Mouse (Mus musculus): ENCODE measurements around the gene Rpl37a. TPM values are rescaled to one million over a fixed set of nuclear protein-coding genes. Genes with fewer than 3 reads are reported as not detected.

The Rpl37a gene
- polyA plus RNA-seq, 1 experiment from 2014 or later, result 1,455 TPM

- no peaks in the 10 kb centered on the region for H3K36me3 ChIP-seq (ENCODE audit: insufficient read depth, low read length)
- no peak overlapping the region for H3K4me3 ChIP-seq (ENCODE audit: low read length)
- H3K27me3 ChIP-seq (ENCODE audit: insufficient read depth, low read length), result no peaks in the 10 kb centered on the region
- ATAC-seq (ENCODE audit: low FRiP score, low TSS enrichment), result no peak
- 0 out of 2 replicates have a peak, but pooled peaks cover 10% of the 10 kb centered on the region for H3K4me1 ChIP-seq (ENCODE audit: insufficient read depth, low read length)
- no peak overlapping the region for H3K27ac ChIP-seq (ENCODE audit: low read length)
- no peak overlapping the region for H3K9ac ChIP-seq (replicated peaks; ENCODE audit: low read length)
- H3K4me2 ChIP-seq (replicated peaks; ENCODE audit: low read depth, low read length), result no peak overlapping the region
- 82% methylated on average over 6 of the region's 6 CpGs for WGBS
- H3K9me3 ChIP-seq (ENCODE audit: low read length), result no peaks in the 10 kb centered on the region
Observed at GRCm38 (mm10) chr1:72753211-72753610, 42.1 kb downstream of the Rpl37a start.

- H3K9me3 ChIP-seq (ENCODE audit: low read length), result no peaks in the 10 kb centered on the region
- H3K4me1 ChIP-seq (ENCODE audit: insufficient read depth, low read length), result 0 out of 2 replicates have a peak, but pooled peaks cover 10% of the 10 kb centered on the region
- no peak overlapping the region for H3K27ac ChIP-seq (ENCODE audit: low read length)
- no peak overlapping the region for H3K9ac ChIP-seq (replicated peaks; ENCODE audit: low read length)
- no peak overlapping the region for H3K4me3 ChIP-seq (ENCODE audit: low read length)
- H3K36me3 ChIP-seq (ENCODE audit: insufficient read depth, low read length), result no peaks in the 10 kb centered on the region
- no peak for ATAC-seq (ENCODE audit: low FRiP score, low TSS enrichment)
- WGBS, result 81% methylated on average over 8 of the region's 8 CpGs
- H3K4me2 ChIP-seq (replicated peaks; ENCODE audit: low read depth, low read length), result no peak overlapping the region
- H3K27me3 ChIP-seq (ENCODE audit: insufficient read depth, low read length), result no peaks in the 10 kb centered on the region
Observed at GRCm38 (mm10) chr1:72755227-72755626, 44.1 kb downstream of the Rpl37a start.

DNA sequence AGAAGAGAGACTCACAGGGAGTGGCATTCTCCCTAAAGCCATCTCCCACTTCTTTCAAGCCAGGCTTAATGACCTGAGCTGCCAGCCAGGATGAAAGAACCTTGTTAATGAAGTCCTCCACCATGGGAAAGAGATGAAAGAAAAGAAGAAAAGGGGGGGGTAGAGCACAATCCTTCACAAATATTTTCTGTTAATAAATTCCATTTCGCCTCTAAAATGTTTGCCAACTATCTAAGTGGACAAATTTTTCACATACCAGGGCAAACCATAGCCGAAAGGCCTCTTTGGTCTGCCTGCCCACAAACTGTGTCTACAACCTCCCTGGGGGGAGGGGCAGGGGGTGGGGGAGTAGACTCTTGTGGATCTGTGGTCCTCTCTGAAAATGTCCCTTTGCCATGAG, 44.7 kb downstream of the Rpl37a start:
- Histone ChIP-seq H3K4me2 (replicated peaks; ENCODE audit: low read depth, low read length) (no peak overlapping the region), H3K9me3 (ENCODE audit: low read length) (no peaks in the 10 kb centered on the region), H3K9ac (replicated peaks; ENCODE audit: low read length) (no peak overlapping the region), H3K27ac (ENCODE audit: low read length) (no peak overlapping the region), H3K27me3 (ENCODE audit: insufficient read depth, low read length) (no peaks in the 10 kb centered on the region), H3K4me3 (ENCODE audit: low read length) (no peak overlapping the region), H3K4me1 (ENCODE audit: insufficient read depth, low read length) (0 out of 2 replicates have a peak, but pooled peaks cover 10% of the 10 kb centered on the region), H3K36me3 (ENCODE audit: insufficient read depth, low read length) (no peaks in the 10 kb centered on the region)
- 31% methylated on average over 2 of the region's 2 CpGs for WGBS
- no peak for ATAC-seq (ENCODE audit: low FRiP score, low TSS enrichment)

- Histone ChIP-seq H3K27me3 (ENCODE audit: insufficient read depth, low read length) (no peaks in the 10 kb centered on the region), H3K4me3 (ENCODE audit: low read length) (no peak overlapping the region), H3K4me2 (replicated peaks; ENCODE audit: low read depth, low read length) (no peak overlapping the region), H3K9ac (replicated peaks; ENCODE audit: low read length) (no peak overlapping the region), H3K9me3 (ENCODE audit: low read length) (no peaks in the 10 kb centered on the region), H3K27ac (ENCODE audit: low read length) (no peak overlapping the region), H3K36me3 (ENCODE audit: insufficient read depth, low read length) (no peaks in the 10 kb centered on the region), H3K4me1 (ENCODE audit: insufficient read depth, low read length) (0 out of 2 replicates have a peak, but pooled peaks cover 10% of the 10 kb centered on the region)
- 82% methylated on average over 6 of the region's 6 CpGs for WGBS
- no peak for ATAC-seq (ENCODE audit: low FRiP score, low TSS enrichment)
Observed at GRCm38 (mm10) chr1:72759758-72760157, 48.7 kb downstream of the Rpl37a start.

Other genes with a start within 250 kb of the Rpl37a start
- 0.04 and 0.10 TPM in 2 replicates for gene March4, start 174.4 kb upstream of the Rpl37a start, polyA plus RNA-seq (2015; fragmentation: Nextera tagmentation; extraction: Ambion mirVana)
- 26.2 and 27.5 TPM in 2 replicates for gene Smarcal1, start 128.0 kb upstream of the Rpl37a start, polyA plus RNA-seq (2015; fragmentation: Nextera tagmentation; extraction: Ambion mirVana)
- gene Ankar, start 10.7 kb upstream of the Rpl37a start, polyA plus RNA-seq (2015; fragmentation: Nextera tagmentation; extraction: Ambion mirVana), result 0.05 TPM in 1 of 2 replicates, not detected in the other
- 144 and 152 TPM in 2 replicates for gene Igfbp2, start 113.2 kb downstream of the Rpl37a start, polyA plus RNA-seq (2015; fragmentation: Nextera tagmentation; extraction: Ambion mirVana)
- 89.0 and 104 TPM in 2 replicates for gene Igfbp5, start 163.6 kb downstream of the Rpl37a start, polyA plus RNA-seq (2015; fragmentation: Nextera tagmentation; extraction: Ambion mirVana)